Mouse (Mus musculus) layer of hippocampus, postnatal 25 days (tissue): ENCODE data around the gene Galnt5. TPM values are rescaled to one million over a fixed set of nuclear protein-coding genes. Genes with fewer than 3 reads are reported as not detected.
A peak's percentile ranks its signal among the peaks of the same experiment; 100 is the strongest.

Experiments
- DNase-seq, 2 experiments: peaks; one replicate each; pipeline ENCODE4 v3.0.0; 2022; ENCODE audit warnings: mixed read lengths in 2 of 2, low spot score in 1 of 2; ENCODE audit errors: extremely low spot score in 1 of 2
- total RNA-seq, 2 experiments: library from RNA; stranded (reverse); gene quantifications; 2 replicates each; pipeline ENCODE4 v1.2.3; 2021

Gene Galnt5
- total RNA-seq: under 1 TPM in 1 of 2 experiments, not detected in 1; 0.07 TPM

- DNase-seq: no peak
Measured at GRCm38 (mm10) chr2:57997752-57998430, at the start of gene Galnt5. TSS of gene Galnt5 (plus strand) at chr2:57997884.

DNA sequence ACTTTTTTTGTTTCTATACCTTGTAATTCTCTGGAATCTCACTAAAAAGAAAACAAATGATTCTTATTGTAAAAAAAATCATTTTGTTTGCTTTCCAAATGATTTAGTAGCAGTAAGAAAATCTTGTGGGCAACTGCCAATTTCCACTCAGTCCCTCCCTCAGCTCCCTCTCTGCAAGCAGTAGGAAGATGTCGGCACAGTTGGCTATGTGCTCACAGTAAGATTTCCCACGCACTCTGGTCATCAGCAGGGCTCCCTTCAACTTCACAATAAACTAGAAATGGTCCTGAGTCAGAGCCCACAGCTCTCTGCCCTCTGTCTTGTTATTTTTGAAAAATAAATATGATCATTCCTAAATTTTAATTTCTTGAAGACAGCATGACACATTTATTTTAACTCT is 46.1 kb upstream of the Galnt5 start:
- DNase-seq: no peak

GRCm38 (mm10) chr2:57960786-57961185 is 36.9 kb upstream of the Galnt5 start:
- DNase-seq: no peak

GRCm38 (mm10) chr2:57982248-57982647 is 15.4 kb upstream of the Galnt5 start:
- DNase-seq: no peak

- no peak for DNase-seq
Measured at GRCm38 (mm10) chr2:57991084-57991483, 6.6 kb upstream of the Galnt5 start.

DNA sequence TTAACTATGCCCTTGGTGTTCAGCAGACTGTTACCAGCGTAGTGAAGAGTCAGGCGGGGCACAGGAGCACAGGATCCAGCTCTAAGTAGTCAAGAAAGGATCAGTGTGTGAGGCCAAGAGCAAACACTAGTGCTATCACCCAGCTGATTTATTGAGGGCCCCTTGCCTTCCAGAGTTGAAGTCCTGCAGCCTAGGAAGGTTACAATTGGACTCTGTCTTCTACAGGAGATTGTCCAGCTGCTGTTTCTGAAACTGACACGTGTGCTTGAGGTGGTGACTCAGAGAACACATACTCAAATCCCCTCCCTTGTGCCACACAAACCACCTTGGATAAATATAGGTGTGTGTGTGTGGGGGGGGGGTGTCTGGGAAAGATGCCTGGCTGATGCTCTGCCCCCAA is 3.8 kb downstream of the Galnt5 start:
- DNase-seq: no peak

DNA sequence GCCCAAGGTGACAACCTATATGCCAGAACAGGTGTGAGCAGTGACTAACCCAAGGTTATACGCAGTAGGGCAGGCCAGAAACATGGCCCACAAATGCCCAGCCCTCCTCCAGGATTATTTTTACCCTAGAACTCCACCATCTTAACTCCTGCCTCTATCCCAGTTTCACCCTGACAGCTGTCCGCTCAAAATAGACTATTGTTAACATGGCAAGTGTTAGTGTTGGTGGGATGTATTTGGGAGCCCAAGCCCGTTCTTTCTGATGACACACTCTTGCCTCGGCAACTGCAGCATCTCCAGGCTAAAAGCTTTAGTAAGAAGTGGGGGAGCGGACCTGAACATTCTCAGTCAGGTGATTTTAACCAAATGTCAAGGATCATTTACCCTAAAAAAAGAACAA is 9.4 kb downstream of the Galnt5 start:
- DNase-seq: no peak

DNA sequence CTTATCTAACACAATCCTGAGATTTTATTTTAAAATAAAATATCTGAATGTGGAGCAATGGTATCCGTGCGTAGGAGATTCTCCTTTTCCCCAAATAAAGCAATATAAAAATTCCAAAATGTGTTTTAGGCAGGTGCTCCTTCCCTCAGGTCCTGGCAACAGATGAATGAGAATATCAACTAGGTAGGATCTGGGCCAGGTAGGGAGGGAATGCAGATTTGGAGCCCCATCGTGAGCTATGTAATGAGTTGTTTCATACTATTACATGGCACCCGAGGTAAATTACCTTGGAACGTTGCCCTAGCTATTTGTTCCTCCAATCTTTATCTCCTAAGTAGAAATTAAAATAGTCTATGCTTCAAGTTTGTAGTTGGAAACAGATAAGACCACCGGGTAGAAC is 25.9 kb downstream of the Galnt5 start:
- no peak for DNase-seq

DNA sequence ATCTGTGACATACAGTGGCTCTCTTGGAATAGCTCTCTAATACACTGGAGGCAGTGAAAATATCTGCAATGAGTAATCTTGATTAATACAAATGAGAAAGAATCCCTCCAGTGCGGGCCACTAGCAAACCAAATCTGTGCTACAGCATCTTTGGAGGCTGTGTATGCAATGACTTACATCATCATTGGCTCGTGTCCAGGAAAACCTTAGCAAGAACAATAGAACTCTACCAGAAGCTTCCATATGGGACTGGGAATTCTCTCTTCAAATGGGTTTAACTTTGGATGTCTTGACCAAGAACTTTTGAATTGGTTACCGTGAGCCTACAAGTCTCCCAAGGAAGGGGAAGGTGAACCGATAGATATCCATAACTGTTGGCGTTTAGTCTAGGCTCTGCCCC is 29.1 kb downstream of the Galnt5 start:
- no peak for DNase-seq

- no peak for DNase-seq
Measured at GRCm38 (mm10) chr2:58029404-58029803, 31.7 kb downstream of the Galnt5 start.

DNA sequence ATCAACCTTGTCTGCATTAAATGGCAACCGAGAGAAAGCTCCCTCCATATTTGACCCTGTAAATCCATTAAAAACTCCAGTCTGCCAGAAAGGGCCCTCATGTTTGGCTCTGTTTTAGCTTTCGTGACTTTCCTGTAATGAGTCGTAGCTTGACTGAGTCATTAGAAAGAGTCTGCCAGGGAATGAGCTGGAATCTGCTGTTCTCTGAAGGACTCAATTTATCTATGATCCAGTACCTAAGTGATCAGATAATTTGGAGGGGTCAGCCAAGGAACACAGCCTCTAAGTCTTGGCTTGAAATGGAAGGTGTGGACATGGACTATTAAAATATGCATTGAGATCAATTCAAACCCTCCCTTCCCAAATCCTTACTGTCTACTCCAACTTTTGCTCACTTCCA is 33.7 kb downstream of the Galnt5 start:
- no peak for DNase-seq

GRCm38 (mm10) chr2:58035635-58036034 is 38.0 kb downstream of the Galnt5 start:
- no peak for DNase-seq

- DNase-seq: no peak
Measured at GRCm38 (mm10) chr2:58036926-58037325, 39.2 kb downstream of the Galnt5 start.

- no peak for DNase-seq
Measured at GRCm38 (mm10) chr2:58041867-58042266, 44.2 kb downstream of the Galnt5 start.

DNA sequence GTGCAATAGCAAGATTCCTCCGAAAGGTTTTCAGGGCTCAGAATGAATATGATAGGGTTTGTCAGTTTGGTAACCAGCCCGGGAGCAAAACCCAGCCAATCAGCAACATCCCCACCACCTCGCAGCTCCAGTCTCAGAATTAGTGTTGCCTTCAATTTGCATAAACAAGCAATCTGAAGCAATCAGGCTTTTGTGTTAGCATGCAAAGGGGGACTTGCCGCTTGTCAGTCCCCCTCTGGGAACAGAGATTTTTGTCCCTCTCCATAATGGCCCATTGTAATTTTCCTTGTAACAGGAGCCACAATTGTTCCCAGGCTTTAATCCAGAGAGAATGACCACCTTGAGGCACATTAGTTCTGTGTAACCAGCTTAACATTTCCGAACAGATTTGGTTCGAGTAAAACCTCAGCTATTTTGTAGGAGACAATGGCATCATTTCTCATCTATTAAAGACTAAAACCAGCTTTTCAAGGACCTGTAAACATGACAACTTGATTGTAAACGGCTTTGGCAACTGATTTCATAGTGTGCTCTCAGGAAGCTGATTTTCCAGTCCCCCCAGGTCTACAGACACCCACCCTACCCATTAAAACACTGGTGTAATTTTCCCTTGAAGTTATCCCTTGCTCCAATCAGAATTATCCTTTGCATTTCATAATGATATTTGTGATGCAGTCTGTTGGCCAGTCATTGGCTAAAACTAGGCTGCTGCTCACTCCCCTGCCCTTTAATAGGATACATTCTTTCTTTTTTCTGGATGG is 55.3 kb downstream of the Galnt5 start, which contains the start of gene Ermn:
Ermn (minus strand) TSS at position 44 of the 761 bp plus-strand sequence.
- no peak for DNase-seq

DNA sequence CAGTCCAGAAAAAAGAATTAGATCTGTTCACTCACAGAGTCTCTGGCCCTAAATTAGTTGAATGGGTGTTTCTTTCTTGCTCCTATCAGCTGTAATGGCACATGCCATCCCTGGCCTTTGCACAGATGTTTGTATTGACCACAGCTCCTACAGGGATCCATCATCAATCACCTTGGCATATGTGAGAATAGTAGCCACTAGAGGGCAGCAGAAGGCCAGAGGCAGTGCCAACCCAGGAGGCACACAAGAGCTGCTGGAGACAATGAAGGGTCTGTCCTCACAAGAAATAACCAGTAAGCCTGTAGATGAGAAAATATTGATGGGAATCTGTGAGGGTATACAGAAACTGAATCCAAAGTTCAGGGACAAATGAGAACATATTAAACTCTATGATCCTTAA is 57.7 kb downstream of the Galnt5 start:
- DNase-seq: peak in 1 of 2 experiments; percentile 52

DNA sequence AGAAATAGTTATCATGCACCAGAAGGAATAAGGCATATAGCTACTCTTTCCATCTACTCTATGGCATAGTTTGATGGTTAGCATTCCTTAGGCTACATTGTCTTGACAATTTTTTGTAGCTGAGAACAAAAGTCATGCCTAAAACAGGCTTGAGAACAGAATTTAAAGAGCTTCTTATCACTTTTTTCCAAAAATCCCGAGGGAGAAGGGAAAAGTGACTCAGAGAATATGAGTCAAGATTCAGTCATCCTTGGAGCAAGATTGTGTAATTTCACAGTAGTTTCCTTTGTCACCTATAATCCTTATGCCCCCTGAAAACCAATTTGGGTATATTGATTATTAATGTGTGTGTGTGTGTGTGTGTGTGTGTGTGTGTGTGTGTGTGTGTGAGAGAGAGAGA is 82.2 kb downstream of the Galnt5 start:
- no peak for DNase-seq

- no peak for DNase-seq
Measured at GRCm38 (mm10) chr2:58086420-58086819, 88.7 kb downstream of the Galnt5 start.

GRCm38 (mm10) chr2:58094818-58095217 is 97.1 kb downstream of the Galnt5 start:
- no peak for DNase-seq
